Mouse (Mus musculus) retina, embryonic 14.5 days (tissue): ENCODE measurements around the gene Ntsr1.
A peak's percentile ranks its signal among the peaks of the same experiment; 100 is the strongest.

ENCODE experiments used
- DNase-seq: peaks from one replicate; pipeline ENCODE4 v3.0.0-alpha.2; 2015; ENCODE audit warnings: low spot score

The Ntsr1 gene

GRCm38 (mm10) chr2:180562146-180562545, 62.4 kb downstream of the Ntsr1 start:
- DNase-seq = no peak

- no peak for DNase-seq
Observed at GRCm38 (mm10) chr2:180563296-180563695, 63.5 kb downstream of the Ntsr1 start.

GRCm38 (mm10) chr2:180563841-180564240, 64.1 kb downstream of the Ntsr1 start:
- no peak for DNase-seq

- peak; percentile 89 for DNase-seq
Observed at GRCm38 (mm10) chr2:180566240-180566913, 66.6 kb downstream of the Ntsr1 start.

GRCm38 (mm10) chr2:180569028-180569643, 69.4 kb downstream of the Ntsr1 start:
- no peak for DNase-seq

- DNase-seq = no peak
Observed at GRCm38 (mm10) chr2:180576482-180576881, 76.7 kb downstream of the Ntsr1 start.

- peak; percentile 91 for DNase-seq
Observed at GRCm38 (mm10) chr2:180578686-180579085, 78.9 kb downstream of the Ntsr1 start.

- DNase-seq = no peak
Observed at GRCm38 (mm10) chr2:180581002-180581401, 81.2 kb downstream of the Ntsr1 start, which contains the start of gene Mrgbp. Gene Mrgbp, plus strand, starts transcription at chr2:180581304.

GRCm38 (mm10) chr2:180582481-180583153, 82.8 kb downstream of the Ntsr1 start:
- DNase-seq = peak; percentile 99

GRCm38 (mm10) chr2:180583154-180583507, 83.4 kb downstream of the Ntsr1 start:
- DNase-seq = no peak

GRCm38 (mm10) chr2:180588736-180589122, 89.0 kb downstream of the Ntsr1 start:
- DNase-seq = no peak

GRCm38 (mm10) chr2:180589123-180589831, 89.5 kb downstream of the Ntsr1 start, which contains the start of gene Ogfr:
Gene Ogfr, plus strand, starts transcription at chr2:180589245.
- peak; percentile 88 for DNase-seq
